Mouse (Mus musculus) CH12.LX (cell line): ENCODE data around the gene Ank2.

ENCODE experiments used
- CTCF ChIP-seq, 2 experiments: IDR thresholded peaks in 1 of 2; conservative IDR thresholded peaks in 1 of 2; 2 replicates each; pipeline ENCODE4 v1.5.1; 2011 to 2012; ENCODE audit warnings: low read depth in 2 of 2, low read length in 2 of 2, improper control_type of control experiment in 1 of 2, inconsistent platforms in 1 of 2, mild to moderate bottlenecking in 1 of 2, moderate library complexity in 1 of 2
- MAZ ChIP-seq: IDR thresholded peaks from 2 replicates; pipeline ENCODE4 v1.6.1; 2012; ENCODE audit warnings: low read depth, mild to moderate bottlenecking, inconsistent platforms, low read length, improper control_type of control experiment, moderate library complexity
- RAD21 ChIP-seq: IDR thresholded peaks from 2 replicates; pipeline ENCODE4 v1.6.1; 2011; ENCODE audit warnings: low read depth, mild to moderate bottlenecking, low read length, improper control_type of control experiment, moderate library complexity

GRCm38 (mm10) chr3:127153443-127153842 lies 345.7 kb downstream of the Ank2 start:
- TF ChIP-seq CTCF (conservative IDR thresholded peaks at IDR 0.05 in 1 of 2, IDR thresholded peaks at IDR 0.05 in 1 of 2; ENCODE audit: low read depth in 2 of 2, low read length in 2 of 2) (no peak), MAZ (no peak), RAD21 (no peak)
